Mouse (Mus musculus): ENCODE measurements around the gene E130114P18Rik.

E130114P18Rik gene

GRCm38 (mm10) chr4:97777706-97778176 lies at the start of gene E130114P18Rik:
TSS of gene E130114P18Rik (minus strand) at chr4:97778078.
- DNase-seq (ENCODE audit: extremely low read depth, insufficient read length, low spot score) = peak; percentile 73

GRCm38 (mm10) chr4:97827115-97827514 lies 49.2 kb upstream of the E130114P18Rik start:
- DNase-seq (ENCODE audit: extremely low read depth, insufficient read length, low spot score) = no peak

GRCm38 (mm10) chr4:97825841-97826240 lies 48.0 kb upstream of the E130114P18Rik start:
- DNase-seq (ENCODE audit: extremely low read depth, insufficient read length, low spot score) = no peak

- no peak for DNase-seq (ENCODE audit: extremely low read depth, insufficient read length, low spot score)
These were observed 47.6 kb upstream of the E130114P18Rik start for GRCm38 (mm10) chr4:97825432-97825831.

- no peak for DNase-seq (ENCODE audit: extremely low read depth, insufficient read length, low spot score)
These were observed 46.6 kb upstream of the E130114P18Rik start for GRCm38 (mm10) chr4:97824451-97824850.

- no peak for DNase-seq (ENCODE audit: extremely low read depth, insufficient read length, low spot score)
These were observed 45.6 kb upstream of the E130114P18Rik start for GRCm38 (mm10) chr4:97823512-97823911.

- no peak for DNase-seq (ENCODE audit: extremely low read depth, insufficient read length, low spot score)
These were observed 43.8 kb upstream of the E130114P18Rik start for GRCm38 (mm10) chr4:97821556-97822251.

- DNase-seq (ENCODE audit: extremely low read depth, insufficient read length, low spot score) = no peak
These were observed 42.8 kb upstream of the E130114P18Rik start for GRCm38 (mm10) chr4:97820474-97821259.

- DNase-seq (ENCODE audit: extremely low read depth, insufficient read length, low spot score) = no peak
These were observed 41.2 kb upstream of the E130114P18Rik start for GRCm38 (mm10) chr4:97819101-97819500.

GRCm38 (mm10) chr4:97818498-97818897 lies 40.6 kb upstream of the E130114P18Rik start:
- no peak for DNase-seq (ENCODE audit: extremely low read depth, insufficient read length, low spot score)

GRCm38 (mm10) chr4:97817741-97818140 lies 39.9 kb upstream of the E130114P18Rik start:
- DNase-seq (ENCODE audit: extremely low read depth, insufficient read length, low spot score) = no peak

GRCm38 (mm10) chr4:97816753-97817152 lies 38.9 kb upstream of the E130114P18Rik start:
- no peak for DNase-seq (ENCODE audit: extremely low read depth, insufficient read length, low spot score)

- DNase-seq (ENCODE audit: extremely low read depth, insufficient read length, low spot score) = no peak
These were observed 38.1 kb upstream of the E130114P18Rik start for GRCm38 (mm10) chr4:97816001-97816400.

- DNase-seq (ENCODE audit: extremely low read depth, insufficient read length, low spot score) = no peak
These were observed 36.6 kb upstream of the E130114P18Rik start for GRCm38 (mm10) chr4:97814515-97814914.

- no peak for DNase-seq (ENCODE audit: extremely low read depth, insufficient read length, low spot score)
These were observed 36.1 kb upstream of the E130114P18Rik start for GRCm38 (mm10) chr4:97813996-97814395.

GRCm38 (mm10) chr4:97813035-97813434 lies 35.2 kb upstream of the E130114P18Rik start:
- no peak for DNase-seq (ENCODE audit: extremely low read depth, insufficient read length, low spot score)

- no peak for DNase-seq (ENCODE audit: extremely low read depth, insufficient read length, low spot score)
These were observed 32.6 kb upstream of the E130114P18Rik start for GRCm38 (mm10) chr4:97810348-97810939.

GRCm38 (mm10) chr4:97809582-97810295 lies 31.9 kb upstream of the E130114P18Rik start:
- DNase-seq (ENCODE audit: extremely low read depth, insufficient read length, low spot score) = no peak

- no peak for DNase-seq (ENCODE audit: extremely low read depth, insufficient read length, low spot score)
These were observed 31.0 kb upstream of the E130114P18Rik start for GRCm38 (mm10) chr4:97808885-97809284.

GRCm38 (mm10) chr4:97806924-97807323 lies 29.0 kb upstream of the E130114P18Rik start:
- no peak for DNase-seq (ENCODE audit: extremely low read depth, insufficient read length, low spot score)
